Mouse (Mus musculus): ENCODE results near the gene Abca8a.

DNA sequence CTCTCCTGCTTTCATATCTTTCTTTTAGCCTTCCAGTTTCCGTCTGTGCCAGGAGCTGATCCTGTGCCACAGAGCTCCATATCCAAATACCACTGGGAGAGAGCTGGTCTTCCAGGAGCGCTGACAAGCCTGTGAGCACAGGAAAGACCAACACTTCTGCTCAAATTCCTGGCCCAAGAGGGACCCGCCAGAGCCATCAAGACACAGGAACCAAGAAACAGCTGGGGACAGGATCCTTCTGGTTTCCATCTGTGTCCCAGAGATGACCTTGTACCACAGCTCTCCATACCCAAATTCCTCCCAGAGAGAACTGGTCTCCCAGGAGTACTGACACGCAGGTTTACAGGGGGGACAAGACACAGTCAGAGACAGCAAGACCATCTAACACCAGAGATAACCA lies 3.1 kb upstream of the Abca8a start:
- TF ChIP-seq CTCF (IDR thresholded peaks at IDR 0.05; ENCODE audit: low read depth, low read length): no peak
- TF ChIP-seq TAL1 (conservative IDR thresholded peaks at IDR 0.05; ENCODE audit: low read depth, low read length): no peak
- no peak for TF ChIP-seq GATA1 (IDR thresholded peaks at IDR 0.05; ENCODE audit: borderline replicate concordance, low read length)
- no peak for TF ChIP-seq GATA2 (IDR thresholded peaks at IDR 0.05; ENCODE audit: borderline replicate concordance, low read depth, low read length)
- TF ChIP-seq POLR2AphosphoS5 (IDR thresholded peaks at IDR 0.05; ENCODE audit: insufficient replicate concordance, low read depth, low read length): no peak
